Mouse (Mus musculus) telencephalon, adult 2 months (tissue): Measurements from ENCODE around the gene Npas1.
A peak's percentile ranks its signal among the peaks of the same experiment; 100 is the strongest.

Experiments
- DNase-seq: peaks from one replicate; pipeline ENCODE4 v3.0.0-alpha.2; 2011; ENCODE audit warnings: low read depth, low spot score

Gene Npas1

DNA sequence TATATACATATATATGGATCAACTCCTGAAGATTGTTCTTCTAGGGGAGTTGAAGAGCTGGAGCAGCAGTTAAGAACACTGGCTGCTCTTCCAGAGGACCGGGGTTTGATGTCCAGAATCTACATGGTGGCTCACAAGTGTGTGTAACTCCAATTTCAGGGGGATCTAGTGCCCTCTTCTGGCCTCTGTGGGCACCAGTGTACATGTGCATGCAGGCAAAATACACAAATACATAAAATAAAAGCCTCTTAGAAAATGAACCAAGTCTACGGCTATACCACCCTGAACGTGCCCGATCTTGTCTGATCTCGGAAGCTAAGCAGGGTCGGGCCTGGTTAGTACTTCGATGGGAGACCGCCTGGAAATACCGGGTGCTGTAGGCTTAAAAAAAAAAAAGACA lies 6.0 kb downstream of the Npas1 start:
- DNase-seq: no peak

DNA sequence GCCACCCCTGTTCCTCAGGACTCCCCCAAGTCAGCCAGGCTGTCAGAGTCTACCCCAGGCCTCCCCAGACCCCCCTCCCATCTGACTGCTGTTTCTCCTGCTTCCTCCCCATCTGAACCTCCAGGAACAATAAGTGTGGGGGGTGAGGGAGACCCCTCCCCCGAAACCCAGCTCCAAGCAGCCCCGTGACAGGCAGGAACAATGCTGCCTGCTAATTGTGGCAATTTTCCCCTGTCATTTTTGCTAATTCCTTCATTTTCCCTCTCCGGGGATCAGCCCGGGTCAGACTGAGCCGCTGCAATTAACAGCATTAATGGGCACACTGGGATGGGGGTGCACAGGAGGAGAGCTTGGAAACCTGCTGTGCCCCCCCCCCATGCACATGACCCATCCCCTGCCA lies 9.4 kb downstream of the Npas1 start:
- DNase-seq: no peak

GRCm38 (mm10) chr7:16466565-16466964 lies 11.0 kb downstream of the Npas1 start:
- DNase-seq: no peak

DNA sequence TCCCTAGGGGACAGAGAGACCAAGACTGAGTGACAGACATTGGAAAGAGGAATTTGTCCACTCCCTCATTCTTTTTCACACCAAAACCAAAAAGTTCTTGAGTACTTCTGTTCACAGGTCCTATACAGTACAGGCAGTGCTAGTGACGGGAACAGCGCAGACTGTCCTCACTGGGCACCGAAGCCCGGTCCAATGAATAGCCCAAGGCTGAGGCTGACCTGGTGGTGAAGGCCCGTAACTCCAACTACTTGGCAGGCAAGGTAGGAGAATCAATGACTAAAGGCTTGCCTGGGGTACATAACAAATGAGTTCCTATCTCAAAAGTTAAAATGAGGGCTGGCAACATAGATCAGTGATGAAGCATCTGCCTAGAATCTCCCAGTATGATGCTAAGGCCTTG lies 12.0 kb downstream of the Npas1 start:
- DNase-seq: no peak

DNA sequence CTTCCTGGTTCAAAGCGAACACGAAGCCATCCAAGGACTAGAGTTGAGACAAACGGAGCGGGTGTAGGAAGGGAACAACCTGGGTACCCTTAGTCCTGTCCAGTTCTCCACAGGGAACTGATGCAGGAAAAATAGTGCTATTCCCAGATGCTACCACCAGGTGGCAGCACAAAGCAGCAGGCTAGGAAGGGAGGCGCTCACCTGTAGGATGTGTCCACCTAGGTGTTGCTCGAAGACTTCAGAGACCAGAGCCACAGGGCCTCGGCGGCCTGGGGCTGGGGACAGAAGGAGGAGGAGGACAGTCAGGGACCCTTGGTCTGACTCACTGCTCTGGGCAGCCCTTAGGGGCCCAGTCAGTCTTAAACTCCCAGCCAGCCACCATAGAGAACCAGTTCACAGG lies 12.4 kb downstream of the Npas1 start:
- no peak for DNase-seq

DNA sequence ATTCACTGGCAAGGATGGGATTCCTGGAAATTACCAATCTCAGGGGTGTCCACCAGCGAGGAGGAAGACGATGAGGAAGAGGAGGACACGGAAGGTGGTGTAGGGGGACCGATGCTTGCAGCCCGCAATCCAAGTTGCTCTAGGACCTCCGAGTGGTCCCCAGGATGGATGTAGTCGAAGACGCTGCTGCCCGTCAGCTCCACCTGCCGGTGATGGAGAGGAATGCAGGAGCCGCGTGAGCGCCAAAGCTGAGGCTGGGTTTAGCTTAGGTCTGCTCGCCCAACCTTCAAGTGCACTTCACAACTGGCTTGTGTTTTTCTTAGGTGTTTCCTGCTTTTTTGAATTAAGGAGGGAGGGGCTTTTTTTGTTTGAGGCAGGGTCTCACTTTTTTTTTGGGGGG lies 14.3 kb downstream of the Npas1 start:
- DNase-seq: no peak

- no peak for DNase-seq
These were observed 15.8 kb downstream of the Npas1 start for GRCm38 (mm10) chr7:16461705-16462104.

DNA sequence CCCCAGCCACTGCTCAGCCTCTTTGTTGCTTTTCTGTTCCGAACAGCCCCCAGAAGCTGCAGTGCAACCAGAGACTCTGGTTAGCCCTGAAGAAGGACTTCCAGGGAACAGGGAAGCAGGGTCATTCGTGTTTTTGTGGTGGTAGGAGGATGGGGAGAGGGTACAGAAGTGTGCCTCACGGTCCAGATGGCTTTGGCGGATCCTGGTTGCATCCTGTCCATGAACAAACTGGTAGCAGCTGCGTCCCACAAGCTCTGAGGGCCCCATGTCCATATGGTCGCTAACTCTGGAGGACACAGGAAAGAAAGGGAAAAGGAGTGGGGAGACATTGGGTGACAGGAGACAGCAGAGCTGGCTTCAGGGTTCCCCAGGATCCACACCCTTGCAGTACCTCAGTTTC lies 16.4 kb downstream of the Npas1 start:
- DNase-seq: no peak

DNA sequence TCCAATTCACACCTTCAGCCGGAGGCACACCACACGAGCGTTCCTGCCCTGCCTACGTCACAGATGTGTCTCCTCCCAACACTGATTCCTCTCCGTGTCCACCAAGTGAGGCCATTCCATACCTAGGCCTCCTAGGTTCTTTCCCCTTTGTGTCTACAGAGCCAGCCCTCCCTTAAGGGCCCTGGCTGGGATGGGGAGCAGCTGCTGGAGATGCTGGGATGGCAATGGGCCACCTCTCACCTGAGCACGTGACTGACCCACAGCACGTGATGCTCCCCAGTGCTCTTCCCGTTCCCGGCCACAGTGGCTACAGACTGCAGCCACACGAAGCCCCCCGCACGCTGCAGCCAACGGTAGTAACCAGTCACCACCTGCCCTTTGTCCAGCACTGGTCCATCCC lies 17.0 kb downstream of the Npas1 start:
- no peak for DNase-seq

GRCm38 (mm10) chr7:16456289-16456688 lies 21.2 kb downstream of the Npas1 start:
- DNase-seq: no peak

DNA sequence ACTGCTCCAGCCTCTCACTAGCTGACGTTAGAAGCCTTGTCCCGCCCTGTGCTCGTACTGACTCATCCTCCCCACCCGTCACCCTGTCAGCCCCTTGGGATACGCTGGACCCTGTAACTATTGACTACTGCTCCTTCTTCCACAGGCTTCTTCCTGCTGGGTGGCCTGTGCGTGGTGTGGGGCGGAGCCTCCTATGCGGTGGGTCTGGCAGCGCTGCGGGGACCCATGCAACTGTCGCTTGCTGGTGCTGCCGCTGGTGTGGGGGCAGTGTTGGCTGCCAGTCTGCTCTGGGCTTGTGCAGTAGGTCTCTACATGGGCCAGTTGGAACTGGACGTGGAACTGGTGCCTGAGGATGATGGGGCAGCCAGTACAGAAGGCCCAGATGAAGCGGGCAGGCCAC lies 22.5 kb downstream of the Npas1 start:
- no peak for DNase-seq

DNA sequence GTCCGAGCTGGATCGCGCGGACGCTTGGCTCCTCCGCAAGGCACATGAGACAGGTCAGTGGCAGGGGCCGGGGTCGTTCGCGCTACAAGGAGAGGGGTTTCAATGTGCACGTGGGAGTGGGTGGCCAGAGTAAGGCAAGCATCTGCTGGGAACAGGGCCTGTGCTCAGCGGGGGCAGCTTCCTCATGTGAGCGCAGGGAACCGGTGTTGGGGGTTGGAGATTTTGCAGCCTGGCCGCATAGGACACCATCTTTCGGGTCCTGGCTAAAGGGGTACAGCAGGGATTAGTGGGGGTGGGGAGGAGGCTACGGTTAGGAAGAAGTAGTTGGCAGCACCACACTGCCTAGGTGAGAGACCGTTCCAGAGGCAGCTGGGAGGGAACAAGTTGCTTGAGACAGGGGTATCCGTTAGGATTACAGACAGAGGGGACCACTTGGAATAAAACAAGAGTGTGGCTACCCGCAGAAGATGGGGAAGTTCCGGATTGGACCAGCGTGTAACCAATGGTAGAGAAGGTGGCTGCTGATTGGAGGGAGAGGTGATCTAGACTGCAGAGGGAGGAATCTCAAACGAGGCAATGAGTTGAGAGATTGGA lies 24.3 kb downstream of the Npas1 start:
- DNase-seq: peak; percentile 79

DNA sequence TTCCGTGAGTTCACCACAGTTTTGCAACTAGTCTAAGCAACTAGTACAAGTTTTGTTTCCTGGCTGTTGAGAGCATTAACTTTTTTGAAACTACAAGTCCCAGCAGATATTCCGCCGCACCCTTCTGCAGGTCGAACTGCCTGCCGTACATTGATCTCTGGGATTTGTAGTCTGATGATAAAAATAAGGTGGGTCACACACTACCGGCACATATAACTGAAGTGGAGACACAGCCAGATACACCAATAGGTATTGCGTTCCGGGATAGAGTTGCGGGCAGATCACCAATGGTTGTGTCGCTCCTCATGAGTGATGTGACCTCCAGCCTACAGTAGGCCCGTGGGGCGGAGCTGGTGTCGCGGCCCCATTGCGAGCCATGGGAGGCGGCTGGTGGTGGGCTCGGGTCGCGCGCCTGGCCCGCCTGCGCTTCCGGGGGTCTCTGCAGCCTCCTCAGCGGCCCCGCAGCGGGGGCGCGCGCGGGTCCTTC lies 24.9 kb downstream of the Npas1 start, which contains the start of gene Tmem160:
TSS of gene Tmem160 (plus strand) at position 193 of the 487 bp plus-strand sequence.
- peak; percentile 97 for DNase-seq

- no peak for DNase-seq
These were observed 25.9 kb downstream of the Npas1 start for GRCm38 (mm10) chr7:16451656-16452055.

GRCm38 (mm10) chr7:16441241-16441640 lies 36.3 kb downstream of the Npas1 start:
- no peak for DNase-seq

DNA sequence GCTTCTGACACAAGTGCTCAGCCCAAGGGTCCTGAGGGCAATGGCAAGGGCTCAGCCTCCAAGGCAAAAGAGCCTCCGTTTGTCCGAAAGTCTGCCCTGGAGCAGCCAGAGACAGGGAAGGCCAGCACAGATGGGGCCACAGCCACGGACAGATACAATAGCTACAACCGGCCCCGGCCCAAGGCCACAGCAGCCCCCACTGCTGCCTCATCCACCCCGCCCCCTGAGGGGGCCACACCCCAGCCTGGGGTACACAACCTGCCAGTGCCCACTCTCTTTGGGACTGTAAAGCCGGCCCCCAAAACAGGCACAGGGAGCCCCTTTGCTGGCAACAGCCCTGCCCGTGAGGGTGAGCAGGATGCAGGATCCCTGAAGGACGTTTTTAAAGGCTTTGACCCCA lies 42.4 kb downstream of the Npas1 start:
- no peak for DNase-seq

DNA sequence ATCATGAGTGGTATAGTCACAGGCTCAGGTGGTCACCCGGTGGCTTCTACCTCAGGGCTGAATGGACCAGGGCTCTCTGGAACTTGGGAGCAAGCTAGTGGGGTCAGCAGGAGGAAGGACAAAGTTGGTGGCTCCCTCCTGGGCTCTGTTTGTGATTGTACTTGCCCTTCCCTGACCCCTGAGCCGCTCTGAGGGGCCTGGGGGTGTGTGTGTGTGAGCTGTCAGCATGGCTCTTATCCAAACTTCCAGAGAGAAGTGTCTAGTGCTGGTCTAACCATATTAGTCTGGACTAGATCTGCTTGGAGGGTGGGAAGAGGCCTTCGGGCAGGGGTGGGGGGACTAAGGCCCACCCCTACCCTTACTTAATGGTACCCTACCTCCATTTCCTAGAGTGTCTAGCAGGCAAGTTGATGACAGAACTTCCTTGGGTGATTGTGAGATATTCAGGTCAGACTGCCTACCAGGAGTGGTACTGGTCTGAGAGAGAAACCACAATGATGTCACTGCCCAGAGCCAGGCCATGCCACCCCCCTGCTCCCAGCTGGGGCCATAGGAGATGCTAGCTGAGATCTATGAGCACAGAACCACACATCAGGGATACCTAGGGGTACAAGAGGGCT lies 44.1 kb downstream of the Npas1 start:
- no peak for DNase-seq

GRCm38 (mm10) chr7:16426129-16426729 lies 51.3 kb downstream of the Npas1 start:
- no peak for DNase-seq

GRCm38 (mm10) chr7:16425721-16426120 lies 51.8 kb downstream of the Npas1 start:
- DNase-seq: no peak

- no peak for DNase-seq
These were observed 53.8 kb downstream of the Npas1 start for GRCm38 (mm10) chr7:16423731-16424130.

- DNase-seq: no peak
These were observed 55.2 kb downstream of the Npas1 start for GRCm38 (mm10) chr7:16422222-16422856.

DNA sequence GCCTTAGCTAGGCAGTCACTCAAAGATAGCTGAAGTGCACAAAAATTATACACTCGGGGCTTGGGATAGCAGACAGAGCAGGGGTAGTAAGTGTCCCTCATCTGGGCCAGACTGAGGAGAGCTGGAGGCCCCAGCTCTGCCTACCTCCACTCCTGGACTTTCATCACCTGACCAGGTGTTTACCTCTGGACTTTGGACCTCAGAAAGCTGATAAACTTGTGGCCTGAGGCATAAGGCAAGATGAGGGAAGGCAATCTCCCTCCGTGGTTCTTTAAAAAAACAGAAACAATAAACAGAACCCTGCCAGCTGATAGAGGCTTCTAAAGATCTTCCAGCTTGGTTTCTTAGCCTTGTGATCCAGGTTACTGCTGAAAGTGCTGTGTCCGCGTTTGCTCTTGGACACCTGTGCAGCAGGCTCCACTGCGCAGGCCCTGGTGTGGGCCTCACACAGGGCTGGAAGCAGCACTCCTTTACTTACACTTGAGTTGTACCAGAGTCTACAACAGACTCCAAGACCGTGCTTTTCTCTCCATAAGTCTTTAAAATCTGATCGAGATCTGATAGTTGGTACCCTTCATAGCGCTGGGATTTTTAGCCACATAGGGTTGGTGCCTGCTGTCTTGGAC lies 56.9 kb downstream of the Npas1 start:
- DNase-seq: no peak
